Comparison of ENCODE assay signal across 19 mouse cellular contexts in genomic region chr2:112308671-112309070, GRCm38 (mm10). TPM values are rescaled to one million over a fixed set of nuclear protein-coding genes. Genes with fewer than 3 reads are reported as not detected.
DNase-seq lines count a peak whose midpoint lies in the region; ATAC-seq lines count a peak whose summit lies in the region.
"Had no signal": no experiment of that assay in that cellular context is flagged by ENCODE, and none has a peak within 500 bp of the region (broad histone marks: within the 10 kb centered on the region; RNA-seq: fewer than 3 reads in every experiment).

No protein-coding gene starts in this region.

- no peak for DNase-seq in heart, postnatal 4 days
- DNase-seq in right cerebral cortex, adult 18-20 months, result peak; percentile 21
- DNase-seq in right cerebral cortex, postnatal 14 days, result no peak
- DNase-seq in kidney, postnatal 25 days, result no peak
- DNase-seq in thymus, postnatal 0 days (ENCODE audit: low spot score), result no peak
- DNase-seq in kidney, adult 11 months, result no peak
- DNase-seq: thymus, postnatal 14 days had no signal

- no peak overlapping the region for H3K9ac ChIP-seq in heart, embryonic 16.5 days (ENCODE audit: low read length)
- H3K9ac ChIP-seq: forebrain, embryonic 12.5 days; neural tube, embryonic 13.5 days had no signal

- no peaks in the 10 kb centered on the region for H3K9me3 ChIP-seq in heart, embryonic 16.5 days (replicated peaks; ENCODE audit: control insufficient read depth, low read length)
- H3K9me3 ChIP-seq: forebrain, embryonic 12.5 days; neural tube, embryonic 13.5 days had no signal

- H3K4me1 ChIP-seq in heart, embryonic 16.5 days (ENCODE audit: control insufficient read depth, insufficient read depth, low read length), result 0 out of 2 replicates have a peak, but pooled peaks cover 2% of the 10 kb centered on the region
- H3K4me1 ChIP-seq: forebrain, embryonic 12.5 days; neural tube, embryonic 13.5 days had no signal

- no peaks in the 10 kb centered on the region for H3K27me3 ChIP-seq in heart, embryonic 16.5 days (ENCODE audit: control insufficient read depth, insufficient read depth, low read length)
- H3K27me3 ChIP-seq: forebrain, embryonic 12.5 days; neural tube, embryonic 13.5 days had no signal

- ATAC-seq in heart, embryonic 16.5 days (replicated peaks; ENCODE audit: extremely low read depth, insufficient read depth, low FRiP score), result no peak
- peak; percentile 41 for ATAC-seq in common myeloid progenitor, adult 5-6 weeks (replicated peaks; ENCODE audit: low read depth, poor library complexity, severe bottlenecking)

- H3K36me3 ChIP-seq in heart, embryonic 16.5 days (ENCODE audit: control insufficient read depth, insufficient read depth), result no peaks in the 10 kb centered on the region
- H3K36me3 ChIP-seq: forebrain, embryonic 12.5 days; neural tube, embryonic 13.5 days had no signal

- WGBS in heart, embryonic 16.5 days, result 69% methylated on average over 3 of the region's 3 CpGs

- H3K4me3 ChIP-seq in heart, embryonic 16.5 days (ENCODE audit: low read length), result no peak overlapping the region
- H3K4me3 ChIP-seq: forebrain, embryonic 12.5 days; neural tube, embryonic 13.5 days had no signal

- peak overlapping the region; percentile 51 for H3K27ac ChIP-seq in heart, embryonic 16.5 days (ENCODE audit: low read length)
- H3K27ac ChIP-seq: forebrain, embryonic 12.5 days; neural tube, embryonic 13.5 days had no signal

- H3K4me2 ChIP-seq in heart, embryonic 16.5 days (ENCODE audit: low read depth, low read length), result peak overlapping the region; percentile 17
- H3K4me2 ChIP-seq: forebrain, embryonic 12.5 days; neural tube, embryonic 13.5 days had no signal

RNA-seq across cellular contexts. Expression of gene Gm21985, which starts 42.6 kb away (rescaled TPM):
- not detected in 2 replicates for polyA plus RNA-seq in heart, embryonic 16.5 days (2015; fragmentation: Nextera tagmentation; extraction: Ambion mirVana)
- not detected for total RNA-seq in heart, postnatal 4 days (2021)
- not detected in 2 replicates for total RNA-seq in common myeloid progenitor, adult 5-6 weeks (2017)
- polyA plus RNA-seq in thymus, postnatal 0 days (2015; fragmentation: Nextera tagmentation; extraction: Ambion mirVana), result not detected in 2 replicates
- total RNA-seq: gastrocnemius, postnatal 4 days; hematopoietic stem cell, adult 5-6 weeks had no signal
- polyA plus RNA-seq: brain, embryonic 14.5 days; embryonic facial prominence, embryonic 14.5 days; forebrain, embryonic 12.5 days; kidney, embryonic 16.5 days; liver, embryonic 11.5 days; neural tube, embryonic 13.5 days; stomach, embryonic 14.5 days had no signal

RNA-seq across cellular contexts. Expression of gene Slc12a6, which starts 43.0 kb away (rescaled TPM):
- polyA plus RNA-seq in heart, embryonic 16.5 days (2015; fragmentation: Nextera tagmentation; extraction: Ambion mirVana), result 10.1 and 12.2 TPM in 2 replicates
- 10 to 100 TPM; 35.5 to 36.5 TPM for total RNA-seq in heart, postnatal 4 days (2021)
- total RNA-seq in common myeloid progenitor, adult 5-6 weeks (2017), result 68.2 and 85.0 TPM in 2 replicates
- polyA plus RNA-seq in thymus, postnatal 0 days (2015; fragmentation: Nextera tagmentation; extraction: Ambion mirVana), result 15.8 and 19.4 TPM in 2 replicates

RNA-seq across cellular contexts. Expression of gene Nop10, which starts 46.9 kb away (rescaled TPM):
- polyA plus RNA-seq in heart, embryonic 16.5 days (2015; fragmentation: Nextera tagmentation; extraction: Ambion mirVana), result 164 and 169 TPM in 2 replicates
- 10 to 100 TPM; 64.1 to 65.4 TPM for total RNA-seq in heart, postnatal 4 days (2021)
- total RNA-seq in common myeloid progenitor, adult 5-6 weeks (2017), result 132 and 136 TPM in 2 replicates
- polyA plus RNA-seq in thymus, postnatal 0 days (2015; fragmentation: Nextera tagmentation; extraction: Ambion mirVana), result 283 and 333 TPM in 2 replicates

RNA-seq across cellular contexts. Expression of gene Nutm1, which starts 49.6 kb away (rescaled TPM):
- not detected in 2 replicates for polyA plus RNA-seq in heart, embryonic 16.5 days (2015; fragmentation: Nextera tagmentation; extraction: Ambion mirVana)
- total RNA-seq in heart, postnatal 4 days (2021), result not detected
- total RNA-seq in common myeloid progenitor, adult 5-6 weeks (2017), result not detected in 2 replicates
- 0.04 and 0.08 TPM in 2 replicates for polyA plus RNA-seq in thymus, postnatal 0 days (2015; fragmentation: Nextera tagmentation; extraction: Ambion mirVana)
- total RNA-seq: adrenal gland, adult 18-20 months; gastrocnemius, postnatal 4 days; hematopoietic stem cell, adult 5-6 weeks had no signal
- polyA plus RNA-seq: brain, embryonic 14.5 days; embryonic facial prominence, embryonic 14.5 days; forebrain, embryonic 12.5 days; liver, embryonic 11.5 days; stomach, embryonic 14.5 days had no signal

RNA-seq across cellular contexts. Expression of gene Emc4, which starts 59.2 kb away (rescaled TPM):
- polyA plus RNA-seq in heart, embryonic 16.5 days (2015; fragmentation: Nextera tagmentation; extraction: Ambion mirVana), result 98.0 and 98.5 TPM in 2 replicates
- total RNA-seq in heart, postnatal 4 days (2021), result 10 to 100 TPM; 57.4 to 61.0 TPM
- 67.7 and 81.2 TPM in 2 replicates for total RNA-seq in common myeloid progenitor, adult 5-6 weeks (2017)
- polyA plus RNA-seq in thymus, postnatal 0 days (2015; fragmentation: Nextera tagmentation; extraction: Ambion mirVana), result 123 and 127 TPM in 2 replicates
